Mouse (Mus musculus) hindbrain, postnatal 0 days (tissue): ENCODE results near the gene 4930563M21Rik. TPM values are rescaled to one million over a fixed set of nuclear protein-coding genes. Genes with fewer than 3 reads are reported as not detected.

ENCODE experiments used
- ATAC-seq: fragments of 200-750 bp; cut with Nextera tagmentation; 2 replicates; pipeline ENCODE4 v1.8.0; 2017; ENCODE audit warnings: mild to moderate bottlenecking, moderate TSS enrichment, moderate library complexity
- DNase-seq: peaks from one replicate; pipeline ENCODE4 v3.0.0-alpha.2; 2015; ENCODE audit warnings: low spot score
- H3K27ac ChIP-seq: fragments of 300-500 bp; sonication (generic); 2 replicates; pipeline ENCODE4 v1.5.1; 2014; ENCODE audit warnings: mild to moderate bottlenecking
- H3K27me3 ChIP-seq: fragments of 300-500 bp; sonication (generic); 2 replicates; pipeline ENCODE4 v1.6.1; 2014; ENCODE audit warnings: low read length, mixed read lengths; ENCODE audit not compliant: insufficient read depth
- H3K36me3 ChIP-seq: fragments of 300-500 bp; sonication (generic); 2 replicates; pipeline ENCODE4 v1.6.1; 2014; ENCODE audit warnings: low read length, mixed read lengths; ENCODE audit not compliant: insufficient read depth
- H3K4me1 ChIP-seq: fragments of 300-500 bp; sonication (generic); 2 replicates; pipeline ENCODE4 v1.6.1; 2014; ENCODE audit warnings: antibody characterized with exemption, low read length, mixed read lengths; ENCODE audit not compliant: insufficient read depth
- H3K4me2 ChIP-seq: fragments of 300-500 bp; sonication (generic); 2 replicates; pipeline ENCODE4 v1.6.1; 2014; ENCODE audit warnings: low read depth, mild to moderate bottlenecking, low read length, moderate library complexity, mixed read lengths
- H3K4me3 ChIP-seq: fragments of 300-500 bp; sonication (generic); 2 replicates; pipeline ENCODE4 v1.5.1; 2014; ENCODE audit warnings: low read length
- H3K9ac ChIP-seq: fragments of 300-500 bp; sonication (generic); replicated peaks from 2 replicates; pipeline ENCODE4 v1.6.1; 2014; ENCODE audit warnings: mild to moderate bottlenecking, low read length, moderate library complexity, mixed read lengths
- H3K9me3 ChIP-seq: fragments of 300-500 bp; sonication (generic); 2 replicates; pipeline ENCODE4 v1.6.1; 2016; ENCODE audit warnings: low read length, mixed read lengths
- CTCF ChIP-seq: IDR thresholded peaks from 2 replicates; pipeline ENCODE4 v1.5.1; 2016; ENCODE audit warnings: antibody characterized with exemption, control low read depth, low read depth
- WGBS: fragments of 180-500 bp; shearing (Covaris S2); extraction: QIAGEN DNeasy Blood & Tissue Kit; methylation state at CpG from one replicate; pipeline ENCODE4 v1.1.7; 2014; 5-methylcytosine and 5-hydroxymethylcytosine counted together
- polyA plus RNA-seq: library from polyadenylated mRNA; unstranded; fragments of >200 nt; fragmentation: Nextera tagmentation; extraction: Ambion mirVana; gene quantifications from 2 replicates; pipeline ENCODE4 v1.2.1, GENCODE M21; 2015
- total RNA-seq: library from RNA; depleted of rRNA; stranded (reverse); fragments of >200 nt; gene quantifications from 2 replicates; pipeline ENCODE4 v1.2.3, GENCODE M21; 2014; rRNA removed

The 4930563M21Rik gene
- total and polyA plus RNA-seq, 2 experiments from 2014 or later, result not detected

DNA sequence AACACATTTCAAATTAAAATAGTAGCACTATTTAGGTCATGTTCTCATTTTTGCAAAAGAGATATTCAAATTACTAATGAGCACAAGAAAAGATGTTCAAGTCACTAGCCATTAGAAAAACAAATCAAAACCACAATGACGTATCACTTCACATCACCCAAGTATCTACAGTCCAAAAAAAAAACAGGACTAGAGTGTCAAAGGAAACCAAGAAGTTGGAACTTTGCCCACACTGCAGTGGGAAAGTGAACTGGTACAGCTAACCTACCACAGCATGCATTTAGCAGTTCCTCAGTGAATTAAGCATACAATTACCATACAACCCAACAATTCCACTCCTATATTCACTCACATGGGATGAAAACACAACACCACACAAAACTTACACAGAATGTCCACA lies 77.9 kb downstream of the 4930563M21Rik start:
- H3K36me3 ChIP-seq, result no peaks in the 10 kb centered on the region
- TF ChIP-seq CTCF, result no peak
- no peak overlapping the region for H3K4me3 ChIP-seq
- H3K9ac ChIP-seq, result no peak overlapping the region
- no peak for DNase-seq
- ATAC-seq, result no peak
- H3K9me3 ChIP-seq, result no peaks in the 10 kb centered on the region
- no peak overlapping the region for H3K4me2 ChIP-seq
- no peaks in the 10 kb centered on the region for H3K27me3 ChIP-seq
- H3K27ac ChIP-seq, result no peak overlapping the region
- WGBS, result 48% methylated on average over 1 of the region's 1 CpGs
- peaks cover 9% of the 10 kb centered on the region; the same call in 1 of the 2 replicates for H3K4me1 ChIP-seq

DNA sequence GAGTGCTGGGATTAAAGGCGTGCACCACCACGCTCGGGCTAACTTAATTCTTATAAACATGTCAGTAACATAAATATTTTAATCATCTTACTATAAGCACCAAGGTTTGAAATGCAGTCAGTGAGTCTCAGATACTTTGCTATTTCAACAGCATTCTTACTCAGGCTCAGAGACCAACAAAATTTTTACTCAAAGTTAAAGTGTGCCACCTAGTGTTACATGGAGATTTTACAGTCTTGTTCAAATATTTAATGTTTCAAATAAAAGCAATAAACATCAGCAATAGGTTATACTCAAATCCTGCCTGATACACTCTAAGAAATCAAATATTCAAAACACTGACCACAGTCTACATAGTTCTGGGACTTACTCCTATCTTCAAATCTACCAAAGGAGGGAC lies 91.8 kb downstream of the 4930563M21Rik start:
- peak; percentile 67 for TF ChIP-seq CTCF
- no peaks in the 10 kb centered on the region for H3K27me3 ChIP-seq
- H3K4me1 ChIP-seq, result no peaks in the 10 kb centered on the region
- H3K4me3 ChIP-seq, result no peak overlapping the region
- no peak overlapping the region for H3K27ac ChIP-seq
- H3K9ac ChIP-seq, result no peak overlapping the region
- DNase-seq, result peak; percentile 74
- H3K9me3 ChIP-seq, result no peaks in the 10 kb centered on the region
- H3K36me3 ChIP-seq, result no peaks in the 10 kb centered on the region
- 70% methylated on average over 3 of the region's 3 CpGs for WGBS
- ATAC-seq, result no peak
- no peak overlapping the region for H3K4me2 ChIP-seq

DNA sequence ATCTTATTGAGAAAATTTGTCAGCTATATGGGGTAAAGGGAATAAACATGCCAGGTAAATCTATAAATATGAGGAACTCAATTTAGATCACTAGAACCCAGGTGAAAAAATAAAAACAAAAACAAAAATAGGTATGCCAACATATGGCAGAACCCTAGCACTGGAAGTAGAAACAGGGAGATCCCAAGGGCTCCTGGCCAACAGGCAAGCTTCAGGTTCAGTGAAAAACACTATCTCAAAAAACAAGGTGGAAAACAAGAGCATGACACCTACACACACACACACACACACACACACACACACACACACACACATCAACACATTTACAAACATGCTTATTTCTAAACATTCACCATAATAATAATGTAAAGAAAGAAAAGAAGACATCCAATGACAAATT lies 93.6 kb downstream of the 4930563M21Rik start:
- DNase-seq (no peak), ATAC-seq (no peak)
- Histone ChIP-seq H3K36me3 (no peaks in the 10 kb centered on the region), H3K4me1 (no peaks in the 10 kb centered on the region), H3K9me3 (no peaks in the 10 kb centered on the region), H3K4me3 (no peak overlapping the region), H3K9ac (no peak overlapping the region), H3K27me3 (no peaks in the 10 kb centered on the region), H3K27ac (no peak overlapping the region), H3K4me2 (no peak overlapping the region)
- no peak for TF ChIP-seq CTCF

Other genes starting within 250 kb of the 4930563M21Rik start
- 25.9 and 31.8 TPM in 2 replicates for gene Scaper, start 72.4 kb downstream of the 4930563M21Rik start, total RNA-seq
- gene Scaper, start 72.4 kb downstream of the 4930563M21Rik start, polyA plus RNA-seq, result 28.9 and 29.9 TPM in 2 replicates
- gene Rcn2, start 31.3 kb upstream of the 4930563M21Rik start, total RNA-seq, result 102 and 123 TPM in 2 replicates
- 305 and 318 TPM in 2 replicates for gene Rcn2, start 31.3 kb upstream of the 4930563M21Rik start, polyA plus RNA-seq
- gene Pstpip1, start 79.4 kb upstream of the 4930563M21Rik start, total RNA-seq, result 0.10 and 1.1 TPM in 2 replicates
- 0.78 and 1.4 TPM in 2 replicates for gene Pstpip1, start 79.4 kb upstream of the 4930563M21Rik start, polyA plus RNA-seq
- 524 and 552 TPM in 2 replicates for gene Tspan3, start 154.9 kb upstream of the 4930563M21Rik start, total RNA-seq
- 725 and 737 TPM in 2 replicates for gene Tspan3, start 154.9 kb upstream of the 4930563M21Rik start, polyA plus RNA-seq